Mouse (Mus musculus): ENCODE measurements around the gene Pglyrp1.

- TF ChIP-seq CTCF (IDR thresholded peaks at IDR 0.05; ENCODE audit: low read depth, low read length) (no peak), POLR2A (IDR thresholded peaks at IDR 0.05; ENCODE audit: borderline replicate concordance, low read depth, low read length) (no peak)
Measured at GRCm38 (mm10) chr7:18922807-18923206, 51.7 kb downstream of the Pglyrp1 start.

Data from bone marrow macrophage, adult 2 months (primary cell).